Mouse (Mus musculus): ENCODE data around the gene Wfdc21.
A peak's percentile ranks its signal among the peaks of the same experiment; 100 is the strongest.

Wfdc21 gene

GRCm38 (mm10) chr11:83753581-83754181 is 6.9 kb downstream of the Wfdc21 start, which contains the start of gene Heatr6:
TSS of gene Heatr6 (plus strand) at chr11:83753696.
- DNase-seq (ENCODE audit: low read depth, low spot score), result peak; percentile 91

- no peak for DNase-seq (ENCODE audit: low read depth, low spot score)
Measured at GRCm38 (mm10) chr11:83754227-83754626, 7.5 kb downstream of the Wfdc21 start.

GRCm38 (mm10) chr11:83767306-83767705 is 20.6 kb downstream of the Wfdc21 start:
- no peak for DNase-seq (ENCODE audit: low read depth, low spot score)

- no peak for DNase-seq (ENCODE audit: low read depth, low spot score)
Measured at GRCm38 (mm10) chr11:83768976-83769375, 22.2 kb downstream of the Wfdc21 start.

GRCm38 (mm10) chr11:83771014-83771413 is 24.3 kb downstream of the Wfdc21 start:
- DNase-seq (ENCODE audit: low read depth, low spot score), result no peak

GRCm38 (mm10) chr11:83772341-83772740 is 25.6 kb downstream of the Wfdc21 start:
- DNase-seq (ENCODE audit: low read depth, low spot score), result no peak

- no peak for DNase-seq (ENCODE audit: low read depth, low spot score)
Measured at GRCm38 (mm10) chr11:83773691-83774090, 27.0 kb downstream of the Wfdc21 start.

GRCm38 (mm10) chr11:83774324-83774723 is 27.6 kb downstream of the Wfdc21 start:
- DNase-seq (ENCODE audit: low read depth, low spot score), result no peak

- DNase-seq (ENCODE audit: low read depth, low spot score), result no peak
Measured at GRCm38 (mm10) chr11:83776798-83777197, 30.1 kb downstream of the Wfdc21 start.

- no peak for DNase-seq (ENCODE audit: low read depth, low spot score)
Measured at GRCm38 (mm10) chr11:83783931-83784600, 37.3 kb downstream of the Wfdc21 start.

GRCm38 (mm10) chr11:83784661-83785060 is 37.9 kb downstream of the Wfdc21 start:
- DNase-seq (ENCODE audit: low read depth, low spot score), result peak; percentile 57

GRCm38 (mm10) chr11:83785366-83785765 is 38.6 kb downstream of the Wfdc21 start:
- DNase-seq (ENCODE audit: low read depth, low spot score), result peak; percentile 84

GRCm38 (mm10) chr11:83786835-83787234 is 40.1 kb downstream of the Wfdc21 start:
- DNase-seq (ENCODE audit: low read depth, low spot score), result no peak

GRCm38 (mm10) chr11:83787401-83788021 is 40.8 kb downstream of the Wfdc21 start:
- peak; percentile 60 for DNase-seq (ENCODE audit: low read depth, low spot score)

GRCm38 (mm10) chr11:83788331-83788730 is 41.6 kb downstream of the Wfdc21 start:
- no peak for DNase-seq (ENCODE audit: low read depth, low spot score)

GRCm38 (mm10) chr11:83789259-83789658 is 42.5 kb downstream of the Wfdc21 start:
- DNase-seq (ENCODE audit: low read depth, low spot score), result no peak

GRCm38 (mm10) chr11:83791133-83791532 is 44.4 kb downstream of the Wfdc21 start:
- no peak for DNase-seq (ENCODE audit: low read depth, low spot score)

GRCm38 (mm10) chr11:83792316-83792914 is 45.7 kb downstream of the Wfdc21 start:
- DNase-seq (ENCODE audit: low read depth, low spot score), result no peak

- DNase-seq (ENCODE audit: low read depth, low spot score), result no peak
Measured at GRCm38 (mm10) chr11:83793264-83793663, 46.5 kb downstream of the Wfdc21 start.

- DNase-seq (ENCODE audit: low read depth, low spot score), result no peak
Measured at GRCm38 (mm10) chr11:83796112-83796511, 49.4 kb downstream of the Wfdc21 start.

- DNase-seq (ENCODE audit: low read depth, low spot score), result no peak
Measured at GRCm38 (mm10) chr11:83796980-83797608, 50.4 kb downstream of the Wfdc21 start.

GRCm38 (mm10) chr11:83799871-83800430 is 53.2 kb downstream of the Wfdc21 start:
- DNase-seq (ENCODE audit: low read depth, low spot score), result peak; percentile 52
